10 mouse cellular contexts compared by ENCODE assay signal in the genomic region with DNA sequence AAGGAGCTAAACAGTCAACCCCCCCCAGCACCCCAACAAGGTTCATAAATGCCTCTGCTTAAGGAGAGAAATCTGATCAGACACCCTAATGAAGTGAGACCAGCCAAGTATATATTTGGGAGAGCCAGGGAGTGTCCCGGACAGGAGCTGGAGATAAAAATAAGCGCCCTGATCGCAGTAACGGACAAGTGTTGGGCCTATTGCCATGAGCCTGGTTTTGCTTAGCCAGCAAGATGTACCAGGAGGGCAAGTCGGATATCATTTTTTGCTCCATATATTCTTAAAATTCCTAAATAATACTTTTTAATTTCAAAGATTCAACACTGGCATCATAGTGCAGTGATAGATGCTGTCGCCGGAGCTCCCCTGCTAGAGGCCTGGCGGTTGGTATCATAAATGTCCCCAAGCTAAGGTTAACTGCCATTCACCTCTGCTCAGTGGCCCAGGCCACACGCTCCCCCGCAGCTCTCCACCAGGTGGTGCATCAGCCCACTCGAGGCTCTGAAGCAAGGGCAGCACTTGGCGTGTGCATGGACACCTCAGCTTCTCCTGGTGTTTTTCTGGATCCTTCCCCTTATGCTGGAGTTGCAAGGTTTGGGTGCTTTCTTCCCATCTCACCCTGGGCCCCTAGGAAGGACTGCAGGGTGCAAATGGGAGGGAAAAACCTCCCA. TPM values are rescaled to one million over a fixed set of nuclear protein-coding genes. Genes with fewer than 3 reads are reported as not detected.
A peak's percentile ranks its signal among the peaks of the same experiment; 100 is the strongest.
DNase-seq lines count a peak whose midpoint lies in the region; ATAC-seq and TF ChIP-seq lines count a peak whose summit lies in the region.
"Had no signal": no experiment of that assay in that cellular context is flagged by ENCODE, and none has a peak within 500 bp of the region (broad histone marks: within the 10 kb centered on the region; RNA-seq: fewer than 3 reads in every experiment).

No protein-coding gene starts in this region.

- no peak overlapping the region for H3K4me3 ChIP-seq in kidney, embryonic 14.5 days (ENCODE audit: low read length)
- no peak overlapping the region; a peak in 1 of 4 replicates for H3K4me3 ChIP-seq in ES-E14 (ENCODE audit: insufficient read depth in 1 of 2, low read depth in 1 of 2, low read length in 2 of 2, poor library complexity in 1 of 2, severe bottlenecking in 1 of 2)
- no peak overlapping the region for H3K4me3 ChIP-seq in embryonic facial prominence, embryonic 11.5 days (ENCODE audit: low read depth, low read length)
- no peak overlapping the region for H3K4me3 ChIP-seq in midbrain, postnatal 0 days (ENCODE audit: low read depth, low read length)

- peak; percentile 78 for TF ChIP-seq CTCF in midbrain, postnatal 0 days (IDR thresholded peaks at IDR 0.05)

- no peak overlapping the region for H3K27ac ChIP-seq in kidney, embryonic 14.5 days (ENCODE audit: low read depth, low read length)
- H3K27ac ChIP-seq in ES-E14 (ENCODE audit: insufficient read depth, low read depth, low read length, poor library complexity, severe bottlenecking) = peak overlapping the region; percentile 6; the same call in 1 of the 2 replicates
- no peak overlapping the region for H3K27ac ChIP-seq in embryonic facial prominence, embryonic 11.5 days (replicated peaks; ENCODE audit: low read depth, low read length)
- H3K27ac ChIP-seq in midbrain, postnatal 0 days (ENCODE audit: low read depth, low read length) = no peak overlapping the region

- no peaks in the 10 kb centered on the region for H3K9me3 ChIP-seq in kidney, embryonic 14.5 days (ENCODE audit: control insufficient read depth, low read length)
- no peaks in the 10 kb centered on the region for H3K9me3 ChIP-seq in ES-E14 (ENCODE audit: control insufficient read depth, insufficient read depth, low read depth, low read length)
- H3K9me3 ChIP-seq in embryonic facial prominence, embryonic 11.5 days (replicated peaks; ENCODE audit: control insufficient read depth, low read length) = no peaks in the 10 kb centered on the region
- H3K9me3 ChIP-seq in midbrain, postnatal 0 days (ENCODE audit: low read length) = no peaks in the 10 kb centered on the region

- in situ Hi-C loops in ES-E14 (cut with MboI; ENCODE audit: low sequenced_read_pairs in 2 of 2, unreplicated experiment in 2 of 2) = no loop called here

- H3K4me2 ChIP-seq in kidney, embryonic 14.5 days (replicated peaks; ENCODE audit: low read depth, low read length) = no peak overlapping the region
- no peak overlapping the region for H3K4me2 ChIP-seq in embryonic facial prominence, embryonic 11.5 days (ENCODE audit: low read depth, low read length)
- H3K4me2 ChIP-seq in midbrain, postnatal 0 days (ENCODE audit: low read depth, low read length, poor library complexity, severe bottlenecking) = no peak overlapping the region

- no peak overlapping the region for H3K9ac ChIP-seq in kidney, embryonic 14.5 days (ENCODE audit: low read depth, low read length)
- H3K9ac ChIP-seq in ES-E14 (ENCODE audit: insufficient read depth, low read depth, low read length, poor library complexity, severe bottlenecking) = peak overlapping the region; percentile 27; the same call in 1 of the 2 replicates
- no peak overlapping the region for H3K9ac ChIP-seq in embryonic facial prominence, embryonic 11.5 days (replicated peaks; ENCODE audit: low read length)
- H3K9ac ChIP-seq in midbrain, postnatal 0 days (replicated peaks; ENCODE audit: low read length, poor library complexity, severe bottlenecking) = no peak overlapping the region

- WGBS in kidney, embryonic 14.5 days = 34% methylated on average over 12 of the region's 12 CpGs
- WGBS in embryonic facial prominence, embryonic 11.5 days = 46% methylated on average over 12 of the region's 12 CpGs
- WGBS in midbrain, postnatal 0 days = 53% methylated on average over 12 of the region's 12 CpGs

- peaks cover 32% of the 10 kb centered on the region for H3K4me1 ChIP-seq in kidney, embryonic 14.5 days (ENCODE audit: control insufficient read depth, insufficient read depth, low read length)
- H3K4me1 ChIP-seq in ES-E14 (ENCODE audit: control insufficient read depth in 2 of 2, insufficient read depth in 2 of 2, low read length in 2 of 2, poor library complexity in 1 of 2) = peaks cover 8 to 10% of the 10 kb centered on the region in 2 experiments
- H3K4me1 ChIP-seq in embryonic facial prominence, embryonic 11.5 days (ENCODE audit: control insufficient read depth, insufficient read depth, low read length) = peaks cover 12% of the 10 kb centered on the region
- H3K4me1 ChIP-seq in midbrain, postnatal 0 days (ENCODE audit: insufficient read depth, low read length) = peaks cover 3% of the 10 kb centered on the region; the same call in 1 of the 2 replicates

- DNase-seq in kidney, postnatal 4 days = peak; percentile 34 to 48
- peak; percentile 44 for DNase-seq in ES-E14 (ENCODE audit: low read depth, low spot score)
- DNase-seq in embryonic facial prominence, embryonic 11.5 days (ENCODE audit: low spot score) = peak; percentile 53
- DNase-seq in midbrain, postnatal 0 days (ENCODE audit: low spot score) = no peak
- DNase-seq in right cerebral cortex, postnatal 14 days = no peak
- DNase-seq in right cerebral cortex, postnatal 25 days = no peak
- no peak for DNase-seq in cerebellum, adult 9-10 months

- no peak for ATAC-seq in kidney, embryonic 14.5 days (ENCODE audit: low FRiP score, low TSS enrichment)
- no peak for ATAC-seq in embryonic facial prominence, embryonic 11.5 days (replicated peaks; ENCODE audit: insufficient number of reproducible peaks, low FRiP score, low TSS enrichment, low read depth)
- ATAC-seq in midbrain, postnatal 0 days (ENCODE audit: low FRiP score) = no peak
- ATAC-seq: forebrain, embryonic 14.5 days had no signal

- no peaks in the 10 kb centered on the region for H3K36me3 ChIP-seq in kidney, embryonic 14.5 days (ENCODE audit: control insufficient read depth, insufficient read depth, low read length)
- H3K36me3 ChIP-seq in ES-E14 (ENCODE audit: control insufficient read depth, insufficient read depth, low read length, poor library complexity, severe bottlenecking) = peaks cover 11% of the 10 kb centered on the region; the same call in 1 of the 2 replicates
- H3K36me3 ChIP-seq in embryonic facial prominence, embryonic 11.5 days (replicated peaks; ENCODE audit: control insufficient read depth, insufficient read depth, low read depth, low read length) = no peaks in the 10 kb centered on the region
- H3K36me3 ChIP-seq in midbrain, postnatal 0 days (ENCODE audit: insufficient read depth, low read length) = no peaks in the 10 kb centered on the region

- H3K27me3 ChIP-seq in kidney, embryonic 14.5 days (ENCODE audit: control insufficient read depth, insufficient read depth, low read length) = peaks cover 6% of the 10 kb centered on the region
- H3K27me3 ChIP-seq in embryonic facial prominence, embryonic 11.5 days (ENCODE audit: control insufficient read depth, insufficient read depth, low read length) = no peaks in the 10 kb centered on the region
- peaks cover 13% of the 10 kb centered on the region for H3K27me3 ChIP-seq in midbrain, postnatal 0 days (ENCODE audit: insufficient read depth, low read length)

TF ChIP-seq in ES-E14, 5 proteins besides CTCF, POLR2A, EP300 and RAD21:
- TF ChIP-seq ZC3H11A (IDR thresholded peaks at IDR 0.05; ENCODE audit: borderline replicate concordance, low read depth, low read length) (no peak), MAFK (IDR thresholded peaks at IDR 0.05; ENCODE audit: insufficient read depth, low read depth, low read length) (peak; percentile 61; the same call in 1 of the 2 replicates), HCFC1 (IDR thresholded peaks at IDR 0.05; ENCODE audit: borderline replicate concordance, insufficient read depth, low read length) (no peak), CHD2 (IDR thresholded peaks at IDR 0.05; ENCODE audit: low read depth, low read length) (no peak)

RNA-seq across cellular contexts. Expression of gene Lin28a, which starts 5.6 kb away (rescaled TPM):
- polyA plus RNA-seq in kidney, embryonic 14.5 days (2014; fragmentation: Nextera tagmentation; extraction: Ambion mirVana) = not detected in 2 replicates
- total RNA-seq in ES-E14 (2012; rRNA removed) = 84.7 and 134 TPM in 2 replicates
- polyA plus RNA-seq in embryonic facial prominence, embryonic 11.5 days (2014; fragmentation: Nextera tagmentation; extraction: Ambion mirVana) = 0.49 and 2.2 TPM in 2 replicates
- 0.05 and 0.57 TPM in 2 replicates for total RNA-seq in midbrain, postnatal 0 days (2014; rRNA removed)
- 0.04 and 0.13 TPM in 2 replicates for polyA plus RNA-seq in midbrain, postnatal 0 days (2015; fragmentation: Nextera tagmentation; extraction: Ambion mirVana)
- total RNA-seq: layer of hippocampus, adult 8-10 months had no signal
- polyA plus RNA-seq: forebrain, embryonic 14.5 days had no signal

RNA-seq across cellular contexts. Expression of gene Dhdds, which starts 12.3 kb away (rescaled TPM):
- 42.2 and 42.9 TPM in 2 replicates for polyA plus RNA-seq in kidney, embryonic 14.5 days (2014; fragmentation: Nextera tagmentation; extraction: Ambion mirVana)
- 20.9 and 24.6 TPM in 2 replicates for total RNA-seq in ES-E14 (2012; rRNA removed)
- 38.1 and 46.1 TPM in 2 replicates for polyA plus RNA-seq in embryonic facial prominence, embryonic 11.5 days (2014; fragmentation: Nextera tagmentation; extraction: Ambion mirVana)
- 45.6 and 46.2 TPM in 2 replicates for total RNA-seq in midbrain, postnatal 0 days (2014; rRNA removed)
- 38.3 and 42.6 TPM in 2 replicates for polyA plus RNA-seq in midbrain, postnatal 0 days (2015; fragmentation: Nextera tagmentation; extraction: Ambion mirVana)

RNA-seq across cellular contexts. Expression of gene Zfp683, which starts 40.6 kb away (rescaled TPM):
- not detected in 2 replicates for polyA plus RNA-seq in kidney, embryonic 14.5 days (2014; fragmentation: Nextera tagmentation; extraction: Ambion mirVana)
- not detected in 2 replicates for total RNA-seq in ES-E14 (2012; rRNA removed)
- polyA plus RNA-seq in embryonic facial prominence, embryonic 11.5 days (2014; fragmentation: Nextera tagmentation; extraction: Ambion mirVana) = not detected in 2 replicates
- not detected in 2 replicates for total RNA-seq in midbrain, postnatal 0 days (2014; rRNA removed)
- polyA plus RNA-seq in midbrain, postnatal 0 days (2015; fragmentation: Nextera tagmentation; extraction: Ambion mirVana) = not detected in 2 replicates
- total RNA-seq: layer of hippocampus, adult 8-10 months had no signal
- polyA plus RNA-seq: forebrain, embryonic 14.5 days had no signal

RNA-seq across cellular contexts. Expression of gene Hmgn2, which starts 44.5 kb away (rescaled TPM):
- 3,172 and 3,245 TPM in 2 replicates for polyA plus RNA-seq in kidney, embryonic 14.5 days (2014; fragmentation: Nextera tagmentation; extraction: Ambion mirVana)
- 196 and 205 TPM in 2 replicates for total RNA-seq in ES-E14 (2012; rRNA removed)
- polyA plus RNA-seq in embryonic facial prominence, embryonic 11.5 days (2014; fragmentation: Nextera tagmentation; extraction: Ambion mirVana) = 3,707 and 3,970 TPM in 2 replicates
- total RNA-seq in midbrain, postnatal 0 days (2014; rRNA removed) = 231 and 262 TPM in 2 replicates
- 858 and 919 TPM in 2 replicates for polyA plus RNA-seq in midbrain, postnatal 0 days (2015; fragmentation: Nextera tagmentation; extraction: Ambion mirVana)

RNA-seq across cellular contexts. Expression of gene Crybg2, which starts 47.6 kb away (rescaled TPM):
- polyA plus RNA-seq in kidney, embryonic 14.5 days (2014; fragmentation: Nextera tagmentation; extraction: Ambion mirVana) = 4.5 and 6.0 TPM in 2 replicates
- total RNA-seq in ES-E14 (2012; rRNA removed) = 12.6 and 30.9 TPM in 2 replicates
- 1.8 and 3.6 TPM in 2 replicates for polyA plus RNA-seq in embryonic facial prominence, embryonic 11.5 days (2014; fragmentation: Nextera tagmentation; extraction: Ambion mirVana)
- total RNA-seq in midbrain, postnatal 0 days (2014; rRNA removed) = 4.2 and 4.5 TPM in 2 replicates
- polyA plus RNA-seq in midbrain, postnatal 0 days (2015; fragmentation: Nextera tagmentation; extraction: Ambion mirVana) = 7.7 and 8.4 TPM in 2 replicates

Comparison
In these comparisons a context has a peak if more than half of its experiments do, and no peak if none do; other contexts are left out.
1. DNase-seq: peak in kidney, postnatal 4 days (2 of 2), ES-E14 (single experiment) and embryonic facial prominence, embryonic 11.5 days (single experiment); none in midbrain, postnatal 0 days (single experiment), right cerebral cortex, postnatal 14 days (single experiment), right cerebral cortex, postnatal 25 days (single experiment) and cerebellum, adult 9-10 months (single experiment).